Mouse (Mus musculus) activated CD4-positive, CD25-positive, alpha-beta regulatory T cell, adult 9 weeks (primary cell): Measurements from ENCODE around the gene Tpm1. TPM values are rescaled to one million over a fixed set of nuclear protein-coding genes. Genes with fewer than 3 reads are reported as not detected.

ENCODE experiments used
- polyA plus RNA-seq: library from polyadenylated mRNA; unstranded; fragments of 100-300 nt; shearing (Covaris generic); gene quantifications from one replicate; pipeline ENCODE4 v1.2.1, GENCODE M21; 2017

The Tpm1 gene
- polyA plus RNA-seq = 32.3 TPM

GRCm38 (mm10) chr9:67049086-67049824, at the start of gene Tpm1:
TSS of gene Tpm1 (minus strand) at chr9:67049406.

DNA sequence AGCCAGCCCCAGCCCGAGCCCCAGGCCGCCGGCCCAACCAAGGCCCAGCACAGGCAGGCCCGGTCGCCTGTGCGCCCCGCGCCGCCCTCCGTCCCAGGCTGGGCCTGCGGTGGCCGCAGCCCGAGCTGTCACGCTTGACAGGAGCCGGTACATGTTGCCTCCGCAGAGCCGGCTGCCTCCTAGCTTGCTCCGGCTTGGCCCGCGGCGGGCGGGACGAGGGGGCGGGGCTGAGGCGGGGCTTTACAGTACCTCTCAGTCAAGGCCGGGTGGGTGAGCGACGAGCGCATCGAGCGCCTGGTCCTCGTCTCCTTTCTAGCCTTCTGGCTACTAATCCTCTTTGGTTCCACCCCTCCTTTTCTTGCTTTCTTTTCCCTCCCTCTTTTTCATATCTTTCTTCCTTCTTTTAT, 74.0 kb downstream of the Tpm1 start, which contains the start of gene Lactb:
TSS of gene Lactb (minus strand) at position 246 of the 407 bp plus-strand sequence.

Other genes starting within 250 kb of the Tpm1 start
- 0.99 TPM for gene Aph1c, start 214.7 kb downstream of the Tpm1 start, polyA plus RNA-seq
- gene Rab8b, start 129.7 kb downstream of the Tpm1 start, polyA plus RNA-seq = 183 TPM
- 264 TPM for gene Rps27l, start 103.3 kb downstream of the Tpm1 start, polyA plus RNA-seq
- 4.1 TPM for gene Lactb, start 73.9 kb downstream of the Tpm1 start, polyA plus RNA-seq